Mouse (Mus musculus) neural tube, embryonic 12.5 days (tissue): ENCODE data around the gene Tmem56. TPM values are rescaled to one million over a fixed set of nuclear protein-coding genes. Genes with fewer than 3 reads are reported as not detected.

Source experiments
- ATAC-seq: fragments of 200-750 bp; cut with Nextera tagmentation; 2 replicates; pipeline ENCODE4 v1.8.0; 2017; ENCODE audit warnings: low read depth, mild to moderate bottlenecking, moderate TSS enrichment, moderate library complexity; ENCODE audit not compliant: low FRiP score
- H3K27ac ChIP-seq: fragments of 300-500 bp; sonication (generic); 2 replicates; pipeline ENCODE4 v1.5.1; 2016
- H3K27me3 ChIP-seq: fragments of 300-500 bp; sonication (generic); replicated peaks from 2 replicates; pipeline ENCODE4 v1.6.1; 2016; ENCODE audit warnings: mild to moderate bottlenecking
- H3K36me3 ChIP-seq: fragments of 300-500 bp; sonication (generic); 2 replicates; pipeline ENCODE4 v1.6.1; 2016; ENCODE audit warnings: mild to moderate bottlenecking
- H3K4me1 ChIP-seq: fragments of 300-500 bp; sonication (generic); 2 replicates; pipeline ENCODE4 v1.6.1; 2016
- H3K4me2 ChIP-seq: fragments of 300-500 bp; sonication (generic); replicated peaks from 2 replicates; pipeline ENCODE4 v1.6.1; 2016; ENCODE audit warnings: mild to moderate bottlenecking
- H3K4me3 ChIP-seq: fragments of 300-500 bp; sonication (generic); 2 replicates; pipeline ENCODE4 v1.5.1; 2016
- H3K9ac ChIP-seq: fragments of 300-500 bp; sonication (generic); 2 replicates; pipeline ENCODE4 v1.6.1; 2016; ENCODE audit warnings: mild to moderate bottlenecking
- H3K9me3 ChIP-seq: fragments of 300-500 bp; sonication (generic); 2 replicates; pipeline ENCODE4 v1.6.1; 2016; ENCODE audit warnings: mild to moderate bottlenecking
- WGBS: fragments of 180-500 bp; shearing (Covaris S2); methylation state at CpG from one replicate; pipeline ENCODE4 v1.1.7; 2016; 5-methylcytosine and 5-hydroxymethylcytosine counted together
- polyA plus RNA-seq: library from polyadenylated mRNA; unstranded; fragments of >200 nt; fragmentation: Nextera tagmentation; extraction: Ambion mirVana; gene quantifications from 2 replicates; pipeline ENCODE4 v1.2.1, GENCODE M21; 2016

The Tmem56 gene
- 0.60 and 0.82 TPM in 2 replicates for polyA plus RNA-seq

DNA sequence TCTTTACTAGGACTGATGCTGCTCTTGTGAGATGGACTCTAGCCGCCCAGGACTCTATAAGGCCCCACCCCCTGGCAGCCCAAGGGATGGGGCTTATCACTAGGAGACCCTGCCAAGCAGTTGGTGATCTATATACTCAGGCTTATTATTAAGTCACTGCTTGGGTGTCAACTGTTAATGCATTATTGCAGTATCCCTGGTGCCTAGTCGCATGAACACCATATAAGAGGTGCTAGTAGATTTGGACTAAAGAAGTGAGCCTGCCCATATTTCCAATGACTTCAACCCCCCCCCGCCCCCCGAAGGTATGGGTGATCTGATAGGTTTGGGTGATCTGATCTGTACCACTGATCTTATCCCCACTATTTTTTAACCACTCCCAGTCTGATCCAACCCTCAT is at the start of gene Tmem56:
Gene Tmem56, minus strand, starts transcription at position 101 of the 400 bp plus-strand sequence.
- Histone ChIP-seq H3K4me2 (no peak within 1 kb of the TSS), H3K4me1 (no peaks in the 10 kb centered on the region), H3K9me3 (no peaks in the 10 kb centered on the region), H3K36me3 (no peaks in the 10 kb centered on the region), H3K27ac (no peak within 1 kb of the TSS), H3K9ac (no peak within 1 kb of the TSS), H3K4me3 (no peak within 1 kb of the TSS), H3K27me3 (no peaks in the 10 kb centered on the region)
- ATAC-seq = no peak
- 85% methylated on average over 4 of the region's 4 CpGs for WGBS

DNA sequence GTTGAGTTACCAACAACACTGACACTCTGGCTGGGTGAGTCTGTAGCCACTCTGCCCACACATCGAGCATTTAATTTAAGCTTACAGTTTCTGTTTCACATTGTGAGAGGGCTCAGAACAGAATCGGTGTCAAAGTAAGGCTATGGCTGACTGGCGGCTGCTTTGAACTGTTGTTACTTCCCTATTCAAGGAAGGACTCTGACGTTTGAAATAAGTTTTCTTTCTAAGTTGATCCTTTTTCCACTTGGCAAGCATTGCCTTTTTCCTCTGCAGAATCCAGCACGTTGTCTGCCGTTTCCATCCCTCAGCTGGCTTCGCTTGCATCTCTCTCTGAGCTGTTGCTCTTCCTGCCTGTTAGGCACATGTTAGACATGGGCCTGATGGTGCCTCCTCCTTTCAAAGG is 47.3 kb upstream of the Tmem56 start:
- Histone ChIP-seq H3K27me3 (no peaks in the 10 kb centered on the region), H3K4me2 (no peak overlapping the region), H3K27ac (no peak overlapping the region), H3K4me1 (no peaks in the 10 kb centered on the region), H3K4me3 (no peak overlapping the region), H3K9ac (no peak overlapping the region), H3K9me3 (no peaks in the 10 kb centered on the region), H3K36me3 (no peaks in the 10 kb centered on the region)
- 86% methylated on average over 7 of the region's 7 CpGs for WGBS
- ATAC-seq = no peak

DNA sequence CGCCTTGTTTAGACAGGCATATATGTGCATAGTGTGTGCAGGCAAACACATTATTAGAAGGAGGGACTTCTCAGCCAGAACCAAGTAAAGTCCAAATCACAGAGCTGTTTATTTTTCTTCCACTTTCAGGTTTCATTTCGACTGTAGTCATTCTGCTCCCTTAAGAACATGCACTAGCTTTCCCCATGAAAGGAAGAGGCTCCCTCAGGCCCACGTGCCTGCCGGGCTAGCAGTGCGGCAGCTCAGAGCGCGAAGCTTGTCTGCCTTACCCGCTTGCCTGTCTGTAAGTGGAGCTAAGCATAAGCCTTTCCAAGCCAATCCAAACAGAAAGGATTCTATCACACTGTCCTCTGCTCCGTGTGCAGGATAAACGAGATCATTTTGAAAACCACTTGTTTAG is 46.7 kb upstream of the Tmem56 start:
- no peaks in the 10 kb centered on the region for H3K9me3 ChIP-seq
- H3K9ac ChIP-seq = no peak overlapping the region
- ATAC-seq = no peak
- no peak overlapping the region for H3K4me2 ChIP-seq
- no peaks in the 10 kb centered on the region for H3K27me3 ChIP-seq
- no peaks in the 10 kb centered on the region for H3K4me1 ChIP-seq
- H3K36me3 ChIP-seq = no peaks in the 10 kb centered on the region
- no peak overlapping the region for H3K27ac ChIP-seq
- WGBS = 82% methylated on average over 10 of the region's 10 CpGs
- H3K4me3 ChIP-seq = no peak overlapping the region

DNA sequence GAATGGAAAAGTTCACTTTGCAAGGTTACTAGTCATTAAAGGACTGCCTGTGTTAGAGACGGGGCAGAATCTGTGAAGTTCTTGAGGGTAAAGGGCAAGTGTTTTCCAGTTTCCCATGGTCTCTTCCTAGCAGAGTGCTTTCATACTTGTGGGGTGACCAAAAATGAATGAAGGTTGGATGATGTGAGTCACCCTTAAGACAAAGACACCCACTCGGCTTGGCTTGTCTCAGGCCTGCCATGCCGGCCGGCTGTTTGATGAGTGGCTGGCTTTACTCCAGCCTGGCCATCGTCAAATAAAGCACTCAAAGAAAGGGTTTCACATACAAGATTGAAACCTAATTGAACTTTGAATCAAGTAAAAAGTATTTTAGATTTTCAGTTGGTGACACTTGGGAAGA is 44.5 kb upstream of the Tmem56 start:
- no peaks in the 10 kb centered on the region for H3K4me1 ChIP-seq
- H3K27ac ChIP-seq = no peak overlapping the region
- peaks cover 9% of the 10 kb centered on the region; the same call in 1 of the 2 replicates for H3K36me3 ChIP-seq
- no peak for ATAC-seq
- no peak overlapping the region for H3K9ac ChIP-seq
- no peak overlapping the region for H3K4me3 ChIP-seq
- H3K27me3 ChIP-seq = no peaks in the 10 kb centered on the region
- WGBS = 88% methylated on average over 5 of the region's 5 CpGs
- no peak overlapping the region for H3K4me2 ChIP-seq
- H3K9me3 ChIP-seq = no peaks in the 10 kb centered on the region

DNA sequence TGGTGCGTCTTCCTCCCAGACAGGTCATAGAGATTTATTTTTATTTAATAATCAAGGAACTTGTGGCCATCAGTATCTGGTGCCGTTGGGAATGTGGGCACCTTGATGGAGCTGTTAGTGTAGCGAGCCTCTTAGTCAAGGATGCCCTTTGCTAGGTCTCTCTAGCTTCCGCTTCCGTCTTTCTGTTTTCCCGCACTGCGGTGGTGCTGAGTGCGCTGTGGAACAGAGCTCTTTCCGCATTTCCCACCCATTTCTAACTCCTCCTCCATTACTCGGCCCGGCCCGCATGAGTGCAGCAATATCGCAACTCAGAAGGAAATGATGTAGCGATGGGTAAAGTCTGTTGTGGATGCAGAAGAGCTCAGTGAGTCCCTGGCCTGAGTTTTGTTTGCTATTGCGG is 40.5 kb upstream of the Tmem56 start:
- H3K27ac ChIP-seq = no peak overlapping the region
- H3K9me3 ChIP-seq = no peaks in the 10 kb centered on the region
- H3K36me3 ChIP-seq = peaks cover 12% of the 10 kb centered on the region; the same call in 1 of the 2 replicates
- H3K9ac ChIP-seq = no peak overlapping the region
- no peak overlapping the region for H3K4me3 ChIP-seq
- H3K4me1 ChIP-seq = no peaks in the 10 kb centered on the region
- no peak for ATAC-seq
- WGBS = 95% methylated on average over 15 of the region's 15 CpGs
- no peak overlapping the region for H3K4me2 ChIP-seq
- no peaks in the 10 kb centered on the region for H3K27me3 ChIP-seq

DNA sequence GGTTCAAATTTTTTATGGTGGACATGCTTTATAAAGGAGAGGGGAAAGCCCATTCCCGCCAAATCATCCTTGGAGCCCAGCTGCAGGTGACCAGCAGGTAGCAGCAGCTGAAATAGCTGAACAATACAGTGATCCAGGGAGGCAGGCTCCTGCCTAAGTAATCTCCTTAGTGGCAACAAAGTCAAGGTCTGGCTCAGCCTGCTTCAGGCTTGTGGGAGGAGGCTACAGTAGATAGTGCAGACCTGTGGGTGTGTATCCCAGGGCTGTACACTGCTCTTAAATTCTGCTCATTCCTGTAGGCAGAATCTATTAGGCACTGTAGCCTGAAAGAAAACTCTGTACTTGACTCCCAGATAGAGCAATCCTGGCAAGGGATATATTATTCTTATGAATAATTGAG is 38.0 kb upstream of the Tmem56 start:
- H3K9ac ChIP-seq = no peak overlapping the region
- WGBS = 82% methylated on average over 1 of the region's 1 CpGs
- H3K9me3 ChIP-seq = no peaks in the 10 kb centered on the region
- no peak for ATAC-seq
- no peaks in the 10 kb centered on the region for H3K4me1 ChIP-seq
- H3K27ac ChIP-seq = no peak overlapping the region
- no peak overlapping the region for H3K4me3 ChIP-seq
- H3K36me3 ChIP-seq = peaks cover 12% of the 10 kb centered on the region; the same call in 1 of the 2 replicates
- no peak overlapping the region for H3K4me2 ChIP-seq
- no peaks in the 10 kb centered on the region for H3K27me3 ChIP-seq

DNA sequence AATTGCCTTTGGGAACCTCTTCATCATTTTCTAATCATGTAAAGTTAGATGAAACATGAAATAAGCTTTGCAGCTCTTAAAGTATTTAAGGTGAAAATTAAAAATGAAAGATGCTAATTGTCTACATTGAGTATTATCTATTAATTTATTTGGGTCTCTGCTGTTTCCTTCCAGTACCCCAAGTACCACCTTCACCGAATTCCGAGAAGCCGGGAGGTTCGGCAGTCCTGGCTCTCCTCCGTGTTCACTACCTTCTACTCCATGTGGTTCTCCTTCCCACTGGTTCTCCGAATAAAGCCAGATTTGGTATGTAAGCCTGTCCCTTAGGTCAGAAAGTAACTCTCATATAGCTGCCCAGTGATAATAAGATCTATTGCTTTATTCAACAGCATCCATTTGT is 37.0 kb upstream of the Tmem56 start:
- no peak for ATAC-seq
- Histone ChIP-seq H3K9ac (no peak overlapping the region), H3K4me3 (no peak overlapping the region), H3K27ac (no peak overlapping the region), H3K36me3 (peaks cover 12% of the 10 kb centered on the region; the same call in 1 of the 2 replicates), H3K4me1 (no peaks in the 10 kb centered on the region), H3K4me2 (no peak overlapping the region), H3K9me3 (no peaks in the 10 kb centered on the region), H3K27me3 (no peaks in the 10 kb centered on the region)
- WGBS = 94% methylated on average over 6 of the region's 6 CpGs

DNA sequence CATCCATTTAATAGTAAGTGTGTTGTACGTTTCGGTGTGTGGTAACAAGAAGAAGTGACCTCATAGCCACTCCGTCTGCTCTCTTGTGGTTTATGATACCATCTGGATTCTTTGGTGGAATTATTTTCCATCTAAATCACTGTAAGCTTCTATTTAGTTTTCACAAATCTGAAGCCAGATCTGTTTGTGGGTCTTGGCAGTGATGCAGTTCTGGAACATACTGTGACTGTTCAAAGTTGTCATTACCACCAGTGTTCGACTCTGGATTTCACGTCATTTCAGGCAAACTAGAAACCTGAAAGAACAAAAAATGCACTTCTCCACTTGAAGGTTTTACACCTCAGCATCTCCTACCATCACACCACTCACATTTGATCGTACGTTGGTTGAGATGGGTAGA is 32.6 kb upstream of the Tmem56 start:
- Histone ChIP-seq H3K4me3 (no peak overlapping the region), H3K36me3 (no peaks in the 10 kb centered on the region), H3K4me1 (no peaks in the 10 kb centered on the region), H3K4me2 (no peak overlapping the region), H3K27ac (no peak overlapping the region), H3K9me3 (no peaks in the 10 kb centered on the region), H3K9ac (no peak overlapping the region), H3K27me3 (no peaks in the 10 kb centered on the region)
- 94% methylated on average over 7 of the region's 7 CpGs for WGBS
- ATAC-seq = no peak

DNA sequence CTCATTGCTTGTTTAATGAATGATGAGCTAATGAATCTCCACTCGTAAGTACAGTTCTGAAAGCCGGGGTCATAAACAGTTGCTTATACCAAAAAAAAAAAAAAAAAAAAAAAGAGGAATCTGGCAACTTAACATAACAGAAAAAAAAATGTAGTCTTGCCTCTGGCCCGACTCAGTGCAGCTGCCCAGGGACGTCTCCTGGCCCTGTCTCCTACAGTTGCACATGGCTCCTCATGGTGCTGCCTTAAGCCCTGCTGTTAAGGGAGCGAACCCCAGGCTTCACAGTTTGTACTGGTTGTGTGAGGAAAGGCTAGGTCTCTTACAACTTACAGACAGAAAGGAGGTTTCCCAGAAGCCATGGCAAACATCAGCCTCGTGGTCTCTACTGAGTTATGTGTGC is 31.3 kb upstream of the Tmem56 start:
- Histone ChIP-seq H3K9me3 (no peaks in the 10 kb centered on the region), H3K27ac (no peak overlapping the region), H3K9ac (no peak overlapping the region), H3K4me2 (no peak overlapping the region), H3K36me3 (no peaks in the 10 kb centered on the region), H3K4me1 (no peaks in the 10 kb centered on the region), H3K4me3 (no peak overlapping the region), H3K27me3 (no peaks in the 10 kb centered on the region)
- no peak for ATAC-seq
- 88% methylated on average over 6 of the region's 6 CpGs for WGBS

DNA sequence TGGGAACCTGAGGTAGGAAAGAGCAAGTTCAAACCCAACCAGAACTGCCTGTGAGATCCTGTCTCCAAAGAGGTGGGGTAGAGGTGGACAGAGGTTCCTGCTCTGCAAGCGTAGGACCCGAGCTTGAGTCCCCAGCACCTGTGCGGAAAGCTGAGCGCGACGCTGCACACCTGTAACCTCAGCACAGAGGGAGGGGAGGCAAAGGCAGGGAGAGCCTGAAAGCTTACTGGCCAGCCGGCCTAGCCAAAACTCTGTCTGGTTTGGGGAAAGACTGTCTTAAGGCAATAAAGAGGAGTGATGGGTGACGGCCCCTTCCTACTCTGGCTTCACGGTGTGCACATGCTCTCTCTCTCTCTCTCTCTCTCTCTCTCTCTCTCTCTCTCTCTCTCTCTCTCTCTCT is 30.1 kb upstream of the Tmem56 start:
- WGBS = 65% methylated on average over 9 of the region's 9 CpGs
- no peaks in the 10 kb centered on the region for H3K36me3 ChIP-seq
- ATAC-seq = no peak
- no peak overlapping the region for H3K4me2 ChIP-seq
- no peaks in the 10 kb centered on the region for H3K4me1 ChIP-seq
- H3K27ac ChIP-seq = no peak overlapping the region
- no peak overlapping the region for H3K4me3 ChIP-seq
- no peaks in the 10 kb centered on the region for H3K27me3 ChIP-seq
- H3K9me3 ChIP-seq = no peaks in the 10 kb centered on the region
- H3K9ac ChIP-seq = no peak overlapping the region

DNA sequence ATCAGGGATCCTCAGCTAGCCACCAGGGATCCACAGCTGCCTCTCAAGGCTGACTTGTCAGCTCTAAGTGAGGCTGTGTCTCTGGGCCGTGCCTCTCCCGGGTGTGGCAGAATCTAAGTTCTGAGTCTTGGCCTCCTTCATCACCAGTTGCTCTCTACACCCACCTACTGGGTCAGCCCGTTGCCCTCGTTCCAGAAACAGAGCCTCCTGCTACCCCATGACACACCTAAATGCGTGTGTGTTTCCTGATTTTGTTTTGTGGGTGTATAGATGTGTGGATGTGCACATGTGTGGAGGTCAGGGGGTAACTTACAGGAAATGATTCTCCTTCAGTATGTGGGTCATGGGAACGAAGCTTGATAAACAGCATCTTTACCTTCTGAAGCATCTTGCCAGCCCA is 29.5 kb upstream of the Tmem56 start:
- no peak overlapping the region for H3K4me3 ChIP-seq
- WGBS = 87% methylated on average over 6 of the region's 6 CpGs

DNA sequence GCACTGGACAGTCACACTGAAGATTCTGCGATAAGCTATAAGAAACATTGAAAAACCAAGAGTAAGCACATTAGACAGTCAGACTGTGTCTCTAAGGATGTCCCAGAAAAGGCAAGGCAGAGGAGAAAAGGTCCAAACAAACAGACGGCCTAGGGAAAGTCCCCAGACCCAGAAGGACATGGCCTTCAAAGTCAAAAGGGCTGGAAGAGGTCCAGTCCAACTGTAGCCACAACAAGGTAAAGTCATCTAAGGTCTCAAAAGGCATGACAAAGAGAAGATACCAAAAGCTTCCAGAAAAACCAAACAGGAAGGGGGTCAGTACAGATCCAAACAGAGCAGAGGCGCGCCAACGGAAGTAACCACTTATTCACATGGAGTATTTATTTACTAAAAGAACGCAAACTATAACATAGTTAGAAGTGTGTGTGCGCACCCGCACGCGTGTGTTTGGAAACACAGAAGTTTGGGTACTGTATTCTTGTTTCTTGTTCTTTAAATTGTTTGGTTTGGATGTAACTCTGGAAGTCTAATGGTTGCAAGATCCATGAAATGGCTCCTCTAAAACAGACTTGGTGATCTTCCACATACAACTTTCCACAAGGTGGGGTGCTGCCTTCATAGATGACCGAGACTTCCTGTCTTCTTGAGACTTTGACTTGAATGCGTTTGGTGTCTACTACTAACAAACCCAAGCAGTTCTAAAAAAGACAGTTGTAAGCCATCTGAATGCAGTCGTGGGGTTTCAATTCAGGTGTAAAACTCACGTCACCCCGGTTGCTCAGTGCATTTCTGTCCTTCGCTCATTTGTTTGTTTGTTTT is 27.2 kb upstream of the Tmem56 start:
- Histone ChIP-seq H3K27me3 (no peaks in the 10 kb centered on the region), H3K4me1 (no peaks in the 10 kb centered on the region), H3K9me3 (no peaks in the 10 kb centered on the region), H3K36me3 (no peaks in the 10 kb centered on the region), H3K9ac (no peak overlapping the region), H3K4me3 (no peak overlapping the region), H3K27ac (no peak overlapping the region), H3K4me2 (no peak overlapping the region)
- 91% methylated on average over 16 of the region's 16 CpGs for WGBS
- no peak for ATAC-seq

More for the DNA sequence above, 29.5 kb upstream of the Tmem56 start:
- Histone ChIP-seq H3K9ac (no peak overlapping the region), H3K9me3 (no peaks in the 10 kb centered on the region), H3K4me2 (no peak overlapping the region), H3K27me3 (no peaks in the 10 kb centered on the region), H3K27ac (no peak overlapping the region), H3K4me1 (no peaks in the 10 kb centered on the region), H3K36me3 (no peaks in the 10 kb centered on the region)
- ATAC-seq = no peak

DNA sequence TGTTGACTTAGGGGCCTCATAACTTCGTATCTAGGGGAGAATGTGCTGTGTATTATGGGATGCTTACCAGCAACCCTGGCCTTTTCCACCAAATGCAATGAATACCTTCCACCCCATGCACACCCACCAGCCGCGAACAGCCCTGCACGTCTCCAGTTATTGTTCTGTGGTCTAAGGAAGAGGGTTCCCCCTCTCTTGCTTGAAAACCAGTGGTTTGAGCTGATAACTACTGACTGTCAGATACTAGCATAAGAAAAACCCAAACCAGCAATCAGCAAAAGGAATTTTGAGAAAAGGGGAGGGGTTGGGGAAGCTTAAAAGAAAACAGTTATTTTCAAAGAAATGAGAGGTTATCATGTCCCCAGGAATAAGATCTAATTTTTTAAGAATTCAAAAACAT is 26.5 kb upstream of the Tmem56 start:
- H3K9me3 ChIP-seq = no peaks in the 10 kb centered on the region
- ATAC-seq = no peak
- no peaks in the 10 kb centered on the region for H3K4me1 ChIP-seq
- no peak overlapping the region for H3K27ac ChIP-seq
- H3K4me2 ChIP-seq = no peak overlapping the region
- WGBS = 84% methylated on average over 4 of the region's 4 CpGs
- H3K9ac ChIP-seq = no peak overlapping the region
- no peak overlapping the region for H3K4me3 ChIP-seq
- no peaks in the 10 kb centered on the region for H3K36me3 ChIP-seq
- no peaks in the 10 kb centered on the region for H3K27me3 ChIP-seq
